Mouse (Mus musculus) 3T3-L1 (cell line): ENCODE measurements at regions not wholly inside any gene's neighbourhood (a gene's known extent, or its start where the extent isn't known, plus 50 kb on each side); places are given as distances from the start of the nearest gene placed in this dataset.

Source experiments
- DNase-seq: peaks from one replicate; pipeline ENCODE4 v3.0.0-alpha.2; 2015; ENCODE audit warnings: low read depth, low spot score

DNA sequence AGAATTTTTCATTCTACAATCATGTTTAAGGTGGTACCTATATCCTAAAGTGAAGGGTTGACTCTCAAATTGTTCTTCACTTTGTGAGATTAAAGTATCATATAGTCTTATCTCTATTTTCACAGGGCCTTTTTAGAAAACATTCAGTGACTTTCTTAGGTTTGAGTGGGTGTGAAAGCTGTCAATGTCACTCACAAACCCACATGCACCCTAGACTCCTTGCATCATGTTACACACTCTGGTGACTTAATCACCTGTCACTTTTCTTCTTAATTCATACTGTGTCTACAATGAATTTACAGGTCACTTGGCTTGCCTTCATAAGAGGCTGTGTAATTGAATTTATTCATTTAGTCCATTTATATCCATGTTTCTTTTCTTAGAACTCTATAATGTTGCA is 1026.8 kb upstream of the Alcam start:
- no peak for DNase-seq

DNA sequence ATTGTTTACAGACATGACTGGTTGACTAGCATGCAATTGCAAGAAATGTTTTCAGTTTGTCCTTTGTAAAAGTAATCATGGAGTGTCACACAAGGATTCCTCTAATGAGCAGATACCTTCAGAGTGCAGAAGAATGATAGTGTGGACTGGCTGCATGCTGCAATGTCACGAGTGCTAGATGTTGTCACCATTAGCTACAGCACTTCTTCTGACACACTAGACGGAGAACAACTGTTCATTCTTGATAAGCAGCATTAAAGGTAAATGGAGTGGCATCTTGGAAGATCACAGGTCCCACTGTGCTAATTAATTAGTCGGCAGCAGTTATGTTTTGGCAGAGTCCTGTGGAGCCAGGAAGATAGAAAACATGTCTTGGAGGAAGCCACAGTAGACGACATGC is 985.6 kb upstream of the Alcam start:
- no peak for DNase-seq

DNA sequence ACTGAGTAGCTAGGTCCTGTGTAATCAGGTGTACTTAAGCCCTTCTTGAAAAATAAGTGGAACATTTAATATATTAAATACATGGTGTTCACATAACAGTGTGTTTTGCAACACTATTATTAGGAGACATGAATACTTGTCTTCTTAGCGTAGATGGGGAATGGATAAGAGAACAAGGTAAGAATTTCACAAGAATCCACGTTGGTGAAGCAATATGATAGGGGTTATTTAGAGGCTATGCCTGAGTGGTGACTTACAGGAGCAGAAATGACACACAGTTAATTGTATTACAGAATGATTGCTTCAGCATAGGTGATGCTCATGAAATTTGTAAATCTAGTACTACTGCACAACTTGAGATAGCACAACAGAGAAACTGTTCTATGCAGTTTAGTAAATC is 964.5 kb upstream of the Alcam start:
- DNase-seq, result no peak

DNA sequence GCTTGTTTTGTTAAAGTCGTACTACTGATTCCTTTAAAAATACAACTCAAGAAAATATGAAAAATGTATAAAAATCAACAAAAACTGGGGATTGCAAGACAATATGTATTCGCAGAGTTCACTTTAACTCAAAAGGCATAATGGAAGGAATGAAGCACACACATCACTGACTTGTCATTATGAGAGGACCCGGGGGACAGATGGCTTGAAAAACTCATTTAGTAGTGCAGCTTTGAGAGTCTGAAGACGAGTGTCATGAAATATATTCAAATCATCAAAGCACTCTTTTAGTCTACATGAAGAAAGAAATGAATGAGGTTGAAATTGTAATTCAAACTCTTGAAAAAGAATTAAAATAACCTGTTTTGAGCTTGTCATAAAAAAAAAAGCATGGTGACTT is 931.3 kb upstream of the Alcam start:
- no peak for DNase-seq

DNA sequence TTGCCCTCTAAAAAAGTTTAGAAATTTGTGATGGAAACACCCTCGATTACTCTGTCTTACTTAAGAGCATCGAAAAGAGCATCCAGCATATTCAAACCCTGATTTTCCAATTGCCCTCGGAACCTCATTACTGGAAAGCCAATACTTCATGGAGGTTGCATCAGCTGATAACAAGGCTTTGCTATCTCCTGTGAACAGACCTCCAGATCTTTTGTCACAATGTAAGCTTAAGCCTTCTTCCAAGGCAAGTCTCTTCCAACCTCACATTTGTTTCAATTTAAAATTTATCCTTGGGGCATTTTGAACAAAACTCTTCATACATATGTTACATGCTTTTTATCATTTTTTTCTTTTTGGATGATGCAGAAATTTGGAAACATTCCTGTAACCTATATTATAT is 888.3 kb upstream of the Alcam start:
- DNase-seq, result no peak

DNA sequence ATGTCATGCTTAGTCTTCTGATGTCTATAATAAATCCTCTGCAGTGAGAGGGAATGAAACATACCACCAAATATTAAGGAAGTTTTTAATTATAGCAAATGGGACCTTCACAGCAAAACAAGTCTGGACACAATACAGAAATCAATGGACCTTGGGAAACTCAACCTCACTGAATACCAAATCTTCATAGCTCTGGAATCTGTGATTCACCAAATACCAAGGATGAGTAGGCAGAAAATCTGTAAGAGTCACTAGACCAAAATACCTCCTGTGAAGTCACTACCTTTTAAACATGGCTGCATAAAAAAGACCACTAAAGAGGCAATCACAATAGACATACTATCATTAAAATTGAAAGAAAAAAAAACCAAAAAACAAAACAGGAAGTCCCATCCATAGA is 872.5 kb upstream of the Alcam start:
- DNase-seq, result no peak

DNA sequence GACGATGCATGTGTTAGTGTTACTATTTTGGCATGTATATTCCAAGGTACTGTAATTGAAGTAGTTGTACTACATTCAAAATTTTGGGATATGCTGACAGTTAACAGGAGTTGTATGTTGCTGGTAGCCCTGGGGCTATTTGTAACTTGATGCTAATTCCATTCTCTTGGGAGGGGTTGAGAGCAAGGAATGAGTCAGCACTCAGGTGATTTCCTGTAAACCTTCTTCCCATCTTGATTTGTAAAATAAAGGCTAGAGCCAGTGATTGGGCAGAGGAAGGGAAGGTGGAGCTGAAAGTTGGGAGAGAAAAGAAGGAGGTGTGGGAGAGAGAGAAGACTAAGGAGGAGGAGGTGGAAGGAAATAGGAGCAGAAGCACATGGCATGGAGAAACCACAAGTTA is 838.2 kb upstream of the Alcam start:
- DNase-seq, result peak; percentile 22

DNA sequence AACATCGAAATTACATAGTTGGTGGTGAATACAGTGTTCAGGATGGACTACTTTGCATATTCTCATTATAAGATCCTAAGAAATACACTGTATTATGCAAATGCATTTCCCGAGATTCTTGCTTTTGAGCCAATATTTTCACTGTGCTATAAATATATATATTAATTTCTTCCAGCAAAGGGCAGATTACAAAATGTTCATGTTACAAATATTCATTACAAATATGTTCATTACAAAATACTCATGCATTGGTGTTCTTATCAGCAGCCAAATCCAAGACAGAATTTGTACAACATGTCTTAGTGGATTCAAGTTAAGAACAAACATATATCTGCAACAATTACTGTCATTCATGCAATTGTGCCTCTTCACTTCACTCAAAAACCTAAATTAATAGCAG is 828.1 kb upstream of the Alcam start:
- DNase-seq, result no peak

DNA sequence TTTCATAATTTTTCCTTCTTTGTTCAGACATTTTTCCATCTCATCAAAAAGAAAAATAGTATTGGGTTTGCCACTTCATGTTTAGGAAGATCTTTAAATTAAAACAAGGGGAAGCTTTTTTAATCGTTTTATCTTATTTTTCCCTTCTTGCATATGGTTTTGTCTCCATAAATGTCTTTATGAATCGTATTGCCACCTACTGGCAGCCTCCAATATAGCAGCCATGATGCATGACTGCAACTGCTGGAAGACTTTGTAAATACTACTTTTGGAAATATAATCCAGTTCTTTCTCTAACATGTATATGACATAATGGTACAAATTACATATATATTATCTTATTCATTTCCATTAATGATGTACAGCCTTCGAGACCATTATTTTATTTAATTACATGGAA is 812.2 kb upstream of the Alcam start:
- DNase-seq, result peak; percentile 81

DNA sequence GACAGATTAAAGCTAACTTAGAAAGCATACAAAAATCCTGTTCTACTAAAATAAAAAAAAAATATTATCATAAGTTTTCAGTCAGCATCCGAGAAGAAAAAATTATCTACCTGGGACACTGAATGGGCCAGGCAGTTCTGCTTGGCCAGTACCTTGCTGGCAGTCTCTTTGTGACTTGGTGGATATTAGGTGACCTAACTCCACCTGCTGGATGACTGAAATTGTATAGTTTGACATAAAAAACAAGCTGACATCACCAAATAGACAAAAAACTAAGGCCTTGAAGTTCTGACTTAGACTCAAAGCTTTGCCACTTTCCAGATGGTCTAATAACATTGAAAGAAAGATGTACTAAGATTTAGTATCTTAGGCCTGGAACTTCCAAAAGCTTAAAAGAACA is 791.5 kb upstream of the Alcam start:
- peak; percentile 3 for DNase-seq

DNA sequence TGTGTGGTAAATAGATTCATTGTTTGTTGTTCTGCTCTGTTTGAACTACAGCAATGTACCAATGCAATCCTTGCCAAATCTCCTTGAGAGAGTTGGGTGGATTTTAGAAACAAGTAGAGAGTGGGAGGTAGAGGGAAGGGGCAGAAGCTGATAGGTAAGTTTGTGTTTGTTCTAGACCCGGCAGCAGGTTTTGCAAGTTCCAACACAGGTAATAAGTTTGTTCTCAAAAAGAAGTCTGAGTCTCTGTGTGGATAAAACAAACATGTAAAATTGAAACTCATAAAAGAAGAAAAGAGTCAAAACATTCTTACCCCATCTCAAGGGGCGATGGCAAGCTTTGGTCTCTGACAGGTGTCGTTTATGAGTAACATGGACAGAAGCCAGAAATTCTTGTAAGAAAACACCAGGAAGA is 788.3 kb upstream of the Alcam start:
- no peak for DNase-seq

DNA sequence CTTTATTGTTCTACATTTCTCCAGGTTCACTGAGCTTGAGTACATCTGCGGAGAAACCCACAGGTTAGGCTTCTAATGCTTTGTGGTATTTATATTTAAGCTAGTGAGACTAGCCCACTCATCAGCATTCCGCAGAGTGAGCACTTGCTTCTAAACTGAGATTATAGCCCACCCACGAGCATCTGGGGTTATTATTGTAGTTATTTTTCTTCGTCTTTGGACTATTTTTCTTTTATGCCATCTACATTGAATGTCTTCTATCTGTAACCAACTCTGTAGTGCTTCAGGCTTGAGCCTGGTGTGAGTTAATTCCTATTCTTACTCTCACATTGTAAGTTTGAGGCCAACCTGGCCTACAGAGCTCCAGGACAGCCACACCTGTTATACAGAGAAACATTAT is 765.0 kb upstream of the Alcam start:
- no peak for DNase-seq

DNA sequence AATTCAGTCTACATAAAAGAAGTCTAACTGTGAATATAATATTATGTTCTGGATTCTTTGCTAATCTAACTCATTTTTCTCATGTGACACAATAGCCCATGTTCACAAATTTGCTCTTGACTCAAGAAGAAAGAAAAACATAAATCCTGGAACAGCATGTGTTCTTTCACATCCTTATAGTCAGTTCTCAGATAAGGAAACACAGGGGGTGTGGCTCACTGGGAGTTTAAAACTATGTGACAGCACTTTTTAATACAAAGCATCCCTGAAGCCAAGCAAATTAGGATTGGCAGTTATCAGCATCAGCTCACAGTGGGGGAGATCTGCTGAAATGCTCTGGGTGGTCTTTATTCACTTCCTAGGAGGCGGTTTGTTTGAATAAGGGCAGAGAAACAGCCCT is 747.6 kb upstream of the Alcam start:
- no peak for DNase-seq

DNA sequence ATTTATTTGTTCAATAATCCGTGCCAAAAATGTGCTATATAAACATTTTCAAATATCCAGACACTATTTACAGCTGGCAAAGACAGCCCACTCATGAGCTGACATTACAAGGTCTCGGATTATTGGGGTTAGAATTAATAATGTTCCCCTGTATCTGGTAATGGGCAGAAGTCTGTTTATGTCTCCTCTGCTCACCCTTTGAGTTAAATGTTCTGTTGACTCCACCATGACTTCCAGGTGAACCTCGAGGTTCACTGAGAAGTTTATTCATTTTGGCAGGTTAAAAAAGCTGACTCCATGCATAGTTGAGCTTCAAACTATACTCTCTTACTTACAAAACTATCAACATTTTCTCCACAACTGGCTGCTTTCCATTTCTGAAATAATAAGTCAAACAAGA is 732.6 kb upstream of the Alcam start:
- DNase-seq, result no peak

DNA sequence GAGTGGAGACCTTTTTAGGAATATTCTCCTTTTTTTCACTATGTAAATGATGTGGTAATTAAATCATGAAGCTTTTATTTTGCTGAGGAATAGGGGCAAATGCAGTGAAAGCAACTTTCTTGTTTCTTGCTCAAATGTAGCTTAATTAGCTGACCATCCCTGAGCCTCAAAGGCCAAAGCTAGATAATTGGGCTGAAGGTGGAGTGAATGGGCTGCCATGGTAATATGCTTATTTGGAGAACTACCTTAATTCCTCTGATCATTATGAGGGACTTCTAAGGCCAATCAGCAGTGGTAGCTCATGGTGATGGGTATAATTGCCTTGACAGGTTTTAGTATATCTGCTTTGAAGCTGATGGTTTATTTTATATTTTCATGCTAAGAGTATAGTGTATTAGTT is 702.5 kb upstream of the Alcam start:
- no peak for DNase-seq

DNA sequence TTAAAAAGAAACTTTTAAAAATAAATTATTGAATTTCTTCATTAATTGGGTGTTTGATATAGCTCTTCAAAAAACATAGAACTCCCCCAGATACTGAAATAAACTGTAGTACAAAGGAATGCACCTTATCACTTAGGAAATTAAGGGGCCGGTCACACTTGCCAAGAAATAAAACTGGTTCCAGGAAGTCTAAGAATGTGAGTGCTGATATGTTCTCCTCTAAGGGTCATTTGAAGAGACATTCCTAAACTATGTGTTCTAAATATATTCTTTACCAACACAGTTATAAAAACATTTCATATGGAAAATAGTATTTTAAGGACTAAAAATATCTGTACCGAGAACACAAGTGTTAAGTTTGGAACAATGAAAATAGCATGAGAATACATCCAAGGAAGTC is 676.8 kb upstream of the Alcam start:
- no peak for DNase-seq

DNA sequence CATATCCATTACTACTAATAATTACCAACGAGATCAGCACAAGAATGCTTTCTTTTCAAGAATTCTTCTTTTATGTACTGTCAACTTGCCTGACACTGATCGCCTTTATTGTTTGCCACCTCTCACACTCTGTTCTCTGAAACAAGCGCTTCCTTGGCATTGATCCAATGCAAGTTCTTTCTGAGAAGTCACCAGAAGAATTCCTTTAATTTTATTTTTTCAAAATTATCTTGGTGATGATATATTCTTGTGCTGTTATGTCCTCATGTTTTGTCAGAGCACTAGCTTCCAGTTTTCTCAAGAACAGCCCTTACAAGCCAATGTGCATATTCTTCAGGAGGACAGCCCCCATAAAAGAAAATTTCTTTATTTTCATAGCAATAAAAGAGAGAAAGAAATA is 654.9 kb upstream of the Alcam start:
- no peak for DNase-seq

DNA sequence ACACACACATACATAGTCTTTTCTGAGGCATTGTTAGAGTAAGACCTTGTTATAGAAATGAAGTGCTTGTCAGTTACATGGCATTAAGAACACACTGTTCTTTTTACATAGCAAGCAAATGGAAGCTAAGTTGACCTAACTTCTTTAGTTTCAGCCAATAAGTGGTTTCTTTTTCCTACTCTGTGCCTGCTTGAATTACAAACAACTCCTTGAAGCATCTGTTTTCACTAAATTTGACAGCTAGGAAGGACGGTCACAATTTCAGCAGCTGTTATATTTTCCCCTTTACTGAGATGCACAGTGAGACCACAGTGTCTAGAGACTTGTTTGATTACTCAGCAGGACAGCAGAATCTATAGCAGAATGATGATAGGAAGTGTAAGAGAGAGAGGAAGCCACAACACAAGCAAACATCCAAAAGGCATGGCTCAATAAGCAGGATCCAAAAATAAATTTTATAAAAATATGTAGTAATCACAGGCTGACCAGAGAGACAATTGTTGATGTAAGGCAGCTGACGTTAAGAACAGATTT is 641.6 kb upstream of the Alcam start:
- no peak for DNase-seq

DNA sequence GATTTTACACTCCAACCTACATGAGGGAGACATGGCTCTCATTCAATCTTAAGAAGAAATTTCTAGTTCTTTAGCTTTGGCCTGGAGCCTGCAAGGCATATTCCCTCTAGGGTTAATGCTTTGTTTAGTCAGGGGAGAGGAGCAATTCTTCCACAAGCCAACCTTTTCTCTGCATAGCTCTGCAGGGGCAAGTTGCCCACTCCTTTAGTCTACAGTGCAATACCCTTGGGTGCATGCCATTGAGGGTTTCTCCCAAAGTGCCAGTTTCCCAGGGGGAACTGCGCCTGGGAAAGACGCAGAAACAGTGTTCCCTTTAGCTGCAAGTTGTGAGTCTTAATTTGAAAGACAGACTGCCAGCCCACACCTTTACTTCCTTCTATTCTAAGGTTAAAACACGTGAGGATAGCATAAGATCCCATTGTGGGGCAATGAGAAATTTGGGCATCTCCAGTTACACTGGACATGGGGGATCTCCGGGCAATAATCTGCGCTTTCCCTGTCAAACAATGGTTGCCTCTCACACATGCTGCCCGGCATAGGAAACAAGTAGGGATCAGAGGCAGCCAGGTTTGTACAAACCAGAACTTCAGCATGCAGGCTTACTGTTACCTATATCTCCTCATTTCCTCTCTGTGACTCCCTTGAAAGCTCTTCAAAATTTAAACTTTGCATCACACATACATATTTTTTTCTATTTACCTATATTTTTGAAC is 620.1 kb upstream of the Alcam start:
- DNase-seq, result no peak

DNA sequence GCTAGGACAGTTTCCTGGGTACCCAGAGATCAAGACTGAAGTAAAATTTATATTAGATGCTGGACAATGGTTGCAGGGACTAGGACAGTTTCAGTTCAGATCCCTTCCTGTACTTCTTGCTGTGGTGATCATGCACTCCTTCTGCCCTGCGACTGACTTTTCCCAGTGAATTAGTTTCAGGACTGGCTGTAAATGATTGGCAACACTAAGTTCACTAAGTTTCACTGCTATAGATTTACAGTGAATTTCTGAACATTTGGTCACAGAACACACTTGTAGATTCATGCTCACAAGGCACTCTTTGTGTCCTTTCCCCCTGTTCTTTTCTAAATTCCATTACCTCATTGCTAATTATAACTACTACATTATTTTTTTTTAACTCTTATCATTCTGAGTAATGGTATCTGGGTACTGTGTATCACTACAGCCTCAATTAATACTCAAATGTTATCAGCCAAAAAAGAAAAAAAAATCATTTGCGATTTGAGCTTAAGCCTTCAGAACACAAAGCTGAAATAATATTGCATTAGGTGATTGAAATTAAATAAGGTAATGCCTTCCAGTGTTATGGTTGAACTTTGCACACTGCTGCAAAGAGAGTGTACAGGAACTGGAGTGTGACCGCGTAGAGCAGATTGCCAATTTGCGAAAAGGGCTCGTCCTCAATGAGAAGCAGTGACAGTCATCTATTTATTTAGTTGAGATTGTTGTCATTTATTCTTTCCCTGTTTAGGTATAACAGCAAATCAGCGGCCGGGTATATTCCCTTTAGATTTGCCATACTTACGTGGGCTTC is 618.2 kb upstream of the Alcam start:
- no peak for DNase-seq

DNA sequence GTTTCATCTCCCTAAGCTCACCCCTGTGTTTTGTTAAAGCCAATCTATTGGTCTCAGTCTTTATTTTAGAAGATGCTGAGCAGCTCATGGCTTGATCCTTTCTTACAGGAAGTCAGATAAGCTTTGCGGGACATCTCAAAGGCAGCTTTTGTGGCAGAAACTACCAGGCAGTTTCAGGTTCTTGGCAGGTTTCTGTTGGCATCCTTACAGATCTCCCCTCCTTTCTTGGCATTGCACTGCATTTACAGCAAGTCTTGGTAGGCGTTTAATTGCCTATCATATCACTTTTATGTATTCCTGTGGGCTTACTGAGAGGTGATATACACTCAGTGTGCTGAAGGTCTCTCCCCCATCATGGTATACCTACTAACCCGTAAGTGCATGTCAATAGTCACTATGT is 610.3 kb upstream of the Alcam start:
- DNase-seq, result no peak

DNA sequence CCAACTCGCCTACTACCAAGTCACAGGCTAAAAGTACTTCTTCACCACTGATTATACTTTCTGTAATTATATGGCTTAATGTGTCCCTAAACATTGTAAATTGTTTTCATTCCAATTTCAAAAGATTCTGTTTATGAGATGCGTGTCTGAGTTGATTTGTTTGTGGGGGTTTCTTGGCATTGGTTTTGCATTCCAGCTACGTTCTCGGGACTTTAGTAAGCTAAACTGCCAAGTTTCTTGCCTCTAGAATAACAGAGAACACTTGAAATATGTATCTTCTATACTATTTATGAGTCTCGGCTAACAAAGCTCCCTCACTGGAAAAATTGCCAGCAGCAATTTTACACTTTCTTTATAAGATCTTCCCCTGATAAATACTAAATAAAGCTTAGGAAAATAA is 609.2 kb upstream of the Alcam start:
- DNase-seq, result no peak

DNA sequence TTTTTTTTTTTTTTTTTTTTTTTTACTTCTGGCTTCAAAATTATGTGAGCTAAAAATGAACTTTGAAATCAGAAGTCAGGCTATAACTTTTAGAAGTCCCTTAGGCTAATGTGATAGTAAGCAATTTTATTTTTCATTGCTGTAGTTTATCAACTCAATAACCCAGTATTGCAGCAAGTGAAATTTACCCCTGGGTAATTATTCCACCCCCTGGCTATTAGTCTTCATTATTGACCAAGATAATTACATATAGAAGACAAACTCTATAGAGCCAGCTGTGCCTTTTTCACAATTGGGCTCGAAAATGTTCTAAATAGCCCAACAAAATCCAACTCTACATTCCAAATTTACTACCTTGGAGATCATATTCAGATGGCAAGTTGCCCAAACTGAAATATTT is 572.2 kb upstream of the Alcam start:
- no peak for DNase-seq
